Mouse (Mus musculus) lung, postnatal 0 days (tissue): ENCODE measurements around the gene 1700017B05Rik. TPM values are rescaled to one million over a fixed set of nuclear protein-coding genes. Genes with fewer than 3 reads are reported as not detected.
"Not testable (repeated sequence)": the region's sequence is repeated elsewhere in the genome, so short reads cannot be mapped to it uniquely, and the experiment has no call there.

ENCODE experiments used
- ATAC-seq: fragments of 200-750 bp; cut with Nextera tagmentation; 2 replicates; pipeline ENCODE4 v1.8.0; 2017; ENCODE audit warnings: moderate library complexity
- DNase-seq: peaks from one replicate; pipeline ENCODE4 v3.0.0-alpha.2; 2016; ENCODE audit warnings: low spot score
- H3K27ac ChIP-seq: fragments of 300-500 bp; sonication (generic); 2 replicates; pipeline ENCODE4 v1.5.1; 2014; ENCODE audit warnings: antibody characterized with exemption, mild to moderate bottlenecking, low read length, mixed read lengths
- H3K27me3 ChIP-seq: fragments of 300-500 bp; sonication (generic); replicated peaks from 2 replicates; pipeline ENCODE4 v1.6.1; 2014; ENCODE audit warnings: low read length, mixed read lengths; ENCODE audit not compliant: insufficient read depth
- H3K36me3 ChIP-seq: fragments of 300-500 bp; sonication (generic); 2 replicates; pipeline ENCODE4 v1.6.1; 2014; ENCODE audit warnings: low read length, mixed read lengths; ENCODE audit not compliant: insufficient read depth
- H3K4me1 ChIP-seq: fragments of 300-500 bp; sonication (generic); 2 replicates; pipeline ENCODE4 v1.6.1; 2014; ENCODE audit warnings: antibody characterized with exemption, low read depth, low read length, mixed read lengths; ENCODE audit not compliant: insufficient read depth
- H3K4me2 ChIP-seq: fragments of 300-500 bp; sonication (generic); replicated peaks from 2 replicates; pipeline ENCODE4 v1.6.1; 2014; ENCODE audit warnings: low read depth, mild to moderate bottlenecking, low read length, moderate library complexity, mixed read lengths
- H3K4me3 ChIP-seq: fragments of 300-500 bp; sonication (generic); 2 replicates; pipeline ENCODE4 v1.5.1; 2014; ENCODE audit warnings: low read depth, low read length
- H3K9ac ChIP-seq: fragments of 300-500 bp; sonication (generic); replicated peaks from 2 replicates; pipeline ENCODE4 v1.6.1; 2014; ENCODE audit warnings: low read depth, mild to moderate bottlenecking
- H3K9me3 ChIP-seq: fragments of 300-500 bp; sonication (generic); 2 replicates; pipeline ENCODE4 v1.6.1; 2016; ENCODE audit warnings: low read length, mixed read lengths
- CTCF ChIP-seq: IDR thresholded peaks from 2 replicates; pipeline ENCODE4 v1.5.1; 2016; ENCODE audit warnings: antibody characterized with exemption, mild to moderate bottlenecking
- EP300 ChIP-seq: IDR thresholded peaks from 2 replicates; pipeline ENCODE4 v1.6.1; 2016; ENCODE audit warnings: antibody characterized with exemption, mild to moderate bottlenecking, control low read depth
- WGBS: fragments of 180-500 bp; shearing (Covaris S2); extraction: QIAGEN DNeasy Blood & Tissue Kit; methylation state at CpG from one replicate; pipeline ENCODE4 v1.1.7; 2014; 5-methylcytosine and 5-hydroxymethylcytosine counted together
- polyA plus RNA-seq: library from polyadenylated mRNA; unstranded; fragments of >200 nt; fragmentation: Nextera tagmentation; extraction: Ambion mirVana; gene quantifications from 2 replicates; pipeline ENCODE4 v1.2.1, GENCODE M21; 2015

1700017B05Rik gene
- polyA plus RNA-seq, 1 experiment from 2014 or later, result 15.6 TPM

DNA sequence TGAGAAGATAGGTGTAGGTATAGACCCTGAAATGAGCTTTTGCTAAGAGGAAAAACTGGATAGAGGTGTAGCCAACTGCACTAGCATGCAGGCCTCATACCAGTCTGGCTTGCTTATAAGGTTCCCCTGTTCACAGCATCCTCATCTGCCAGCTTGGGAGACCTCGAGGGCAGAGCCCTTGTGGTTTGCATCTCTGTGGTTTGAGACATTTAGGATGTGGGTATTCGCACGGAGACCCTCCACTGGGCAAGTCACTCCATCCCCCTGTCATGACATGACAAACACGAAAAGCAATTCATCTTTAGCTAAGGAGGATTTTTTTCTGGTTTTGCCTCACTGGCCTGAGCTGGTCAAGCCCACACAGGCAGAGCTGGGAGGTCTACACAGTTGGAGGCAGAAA lies 34.2 kb downstream of the 1700017B05Rik start:
- TF ChIP-seq EP300 (no peak), CTCF (no peak)
- no peak for DNase-seq
- Histone ChIP-seq H3K4me2 (no peak overlapping the region), H3K27ac (no peak overlapping the region), H3K9me3 (no peaks in the 10 kb centered on the region), H3K4me3 (no peak overlapping the region), H3K9ac (no peak overlapping the region), H3K4me1 (no peaks in the 10 kb centered on the region; the same call in 1 of the 2 replicates), H3K36me3 (no peaks in the 10 kb centered on the region), H3K27me3 (no peaks in the 10 kb centered on the region)
- WGBS, result 64% methylated on average over 4 of the region's 4 CpGs
- no peak for ATAC-seq

- DNase-seq (no peak), ATAC-seq (no peak)
- Histone ChIP-seq H3K27ac (no peak overlapping the region), H3K4me3 (no peak overlapping the region), H3K27me3 (no peaks in the 10 kb centered on the region), H3K36me3 (no peaks in the 10 kb centered on the region), H3K4me1 (no peaks in the 10 kb centered on the region; the same call in 1 of the 2 replicates), H3K4me2 (no peak overlapping the region), H3K9me3 (no peaks in the 10 kb centered on the region), H3K9ac (no peak overlapping the region)
- TF ChIP-seq CTCF (no peak), EP300 (no peak)
- 56% methylated on average over 5 of the region's 5 CpGs for WGBS
Observed at GRCm38 (mm10) chr9:57227203-57227602, 35.2 kb downstream of the 1700017B05Rik start.

DNA sequence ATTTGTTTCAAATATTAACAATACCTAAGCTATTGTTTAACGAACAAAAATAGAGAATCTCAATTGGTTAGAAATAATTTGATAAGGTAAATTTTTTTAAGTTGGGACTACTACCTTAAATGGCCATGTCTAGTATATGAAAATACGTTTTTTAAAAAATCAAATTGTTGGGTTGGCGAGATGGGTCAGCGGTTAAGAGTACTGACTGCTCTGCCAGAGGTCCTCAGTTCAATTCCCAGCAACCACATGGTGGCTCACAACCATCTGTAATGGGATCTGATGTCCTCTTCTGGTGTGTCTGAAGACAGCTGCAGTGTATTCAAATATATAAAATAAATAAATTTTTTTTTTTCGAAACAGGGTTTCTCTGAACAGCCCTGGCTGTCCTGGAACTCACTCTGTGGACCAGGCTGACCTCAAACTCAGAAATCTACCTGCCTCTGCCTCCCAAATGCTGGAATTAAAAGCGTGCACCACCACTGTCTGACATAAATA lies 35.7 kb downstream of the 1700017B05Rik start:
- H3K27me3 ChIP-seq, H3K4me1 ChIP-seq, H3K4me2 ChIP-seq, H3K9me3 ChIP-seq, H3K36me3 ChIP-seq, H3K4me3 ChIP-seq, H3K27ac ChIP-seq, ATAC-seq, DNase-seq, H3K9ac ChIP-seq: not testable (repeated sequence)
- 87% methylated on average over 6 of the region's 6 CpGs for WGBS

GRCm38 (mm10) chr9:57225780-57226627 lies 36.4 kb downstream of the 1700017B05Rik start:
- H3K27me3 ChIP-seq, result no peaks in the 10 kb centered on the region
- no peak overlapping the region for H3K27ac ChIP-seq
- H3K4me2 ChIP-seq, result no peak overlapping the region
- H3K9ac ChIP-seq, result no peak overlapping the region
- no peaks in the 10 kb centered on the region; the same call in 1 of the 2 replicates for H3K4me1 ChIP-seq
- 68% methylated on average over 13 of the region's 13 CpGs for WGBS
- H3K36me3 ChIP-seq, result no peaks in the 10 kb centered on the region
- TF ChIP-seq CTCF, result no peak
- ATAC-seq (no peak), DNase-seq (no peak)
- no peaks in the 10 kb centered on the region for H3K9me3 ChIP-seq
- H3K4me3 ChIP-seq, result no peak overlapping the region

GRCm38 (mm10) chr9:57223341-57223740 lies 39.1 kb downstream of the 1700017B05Rik start:
- Histone ChIP-seq H3K9ac (no peak overlapping the region), H3K27ac (no peak overlapping the region), H3K4me1 (no peaks in the 10 kb centered on the region), H3K9me3 (no peaks in the 10 kb centered on the region), H3K36me3 (no peaks in the 10 kb centered on the region), H3K27me3 (no peaks in the 10 kb centered on the region), H3K4me3 (no peak overlapping the region), H3K4me2 (no peak overlapping the region)
- no peak for DNase-seq
- no peak for ATAC-seq
- TF ChIP-seq EP300, result no peak
- TF ChIP-seq CTCF, result no peak

- 19% methylated on average over 6 of the region's 6 CpGs for WGBS
- Histone ChIP-seq H3K4me2 (no peak overlapping the region), H3K36me3 (no peaks in the 10 kb centered on the region), H3K4me3 (no peak overlapping the region), H3K9ac (no peak overlapping the region), H3K27me3 (no peaks in the 10 kb centered on the region), H3K4me1 (no peaks in the 10 kb centered on the region), H3K27ac (no peak overlapping the region), H3K9me3 (no peaks in the 10 kb centered on the region)
- TF ChIP-seq CTCF, result peak; percentile 78
- no peak for TF ChIP-seq EP300
- DNase-seq, result peak; percentile 48
- no peak for ATAC-seq
Observed at GRCm38 (mm10) chr9:57220356-57220755, 42.1 kb downstream of the 1700017B05Rik start.
